In genomic region chr4:128609276-128609924, GRCm38 (mm10) we compare ENCODE assay signal across 7 mouse cellular contexts. TPM values are rescaled to one million over a fixed set of nuclear protein-coding genes. Genes with fewer than 3 reads are reported as not detected.
DNase-seq lines count a peak whose midpoint lies in the region; ATAC-seq lines count a peak whose summit lies in the region.

No protein-coding gene starts in this region.

- H3K9ac ChIP-seq in forebrain, embryonic 11.5 days (ENCODE audit: low read length): peak overlapping the region; percentile 68
- H3K9ac ChIP-seq in neural tube, embryonic 12.5 days: peak overlapping the region; percentile 62

- peak overlapping the region; percentile 94 for H3K4me3 ChIP-seq in megakaryocyte, embryonic 14.5 days (replicated peaks)
- peak overlapping the region; percentile 54 for H3K4me3 ChIP-seq in forebrain, embryonic 11.5 days (ENCODE audit: low read depth, low read length)
- peak overlapping the region; percentile 84 for H3K4me3 ChIP-seq in limb, embryonic 10.5 days
- H3K4me3 ChIP-seq in neural tube, embryonic 12.5 days: peak overlapping the region; percentile 65

- no peaks in the 10 kb centered on the region for H3K27me3 ChIP-seq in megakaryocyte, embryonic 14.5 days (replicated peaks)
- H3K27me3 ChIP-seq in forebrain, embryonic 11.5 days (ENCODE audit: control insufficient read depth, insufficient read depth, low read length): no peaks in the 10 kb centered on the region
- no peaks in the 10 kb centered on the region for H3K27me3 ChIP-seq in limb, embryonic 10.5 days (ENCODE audit: low read depth, poor library complexity, severe bottlenecking)
- H3K27me3 ChIP-seq in neural tube, embryonic 12.5 days (replicated peaks): no peaks in the 10 kb centered on the region

- H3K36me3 ChIP-seq in megakaryocyte, embryonic 14.5 days (replicated peaks; ENCODE audit: low read length): peaks cover 6% of the 10 kb centered on the region
- H3K36me3 ChIP-seq in forebrain, embryonic 11.5 days (ENCODE audit: control insufficient read depth, insufficient read depth, low read length): no peaks in the 10 kb centered on the region
- peaks cover 25% of the 10 kb centered on the region for H3K36me3 ChIP-seq in limb, embryonic 10.5 days
- H3K36me3 ChIP-seq in neural tube, embryonic 12.5 days: peaks cover under 1% of the 10 kb centered on the region

- H3K9me3 ChIP-seq in megakaryocyte, embryonic 14.5 days: no peaks in the 10 kb centered on the region
- H3K9me3 ChIP-seq in forebrain, embryonic 11.5 days (ENCODE audit: control insufficient read depth, low read length): no peaks in the 10 kb centered on the region
- H3K9me3 ChIP-seq in limb, embryonic 10.5 days (replicated peaks): no peaks in the 10 kb centered on the region
- H3K9me3 ChIP-seq in neural tube, embryonic 12.5 days: no peaks in the 10 kb centered on the region

- H3K4me2 ChIP-seq in forebrain, embryonic 11.5 days (ENCODE audit: low read depth, low read length, severe bottlenecking): peak overlapping the region; percentile 70
- peak overlapping the region; percentile 60 for H3K4me2 ChIP-seq in neural tube, embryonic 12.5 days (replicated peaks)

- 12% methylated on average over 27 of the region's 27 CpGs for WGBS in forebrain, embryonic 11.5 days
- WGBS in limb, embryonic 10.5 days: 13% methylated on average over 27 of the region's 27 CpGs
- 13% methylated on average over 25 of the region's 27 CpGs for WGBS in neural tube, embryonic 12.5 days

- no peak for ATAC-seq in megakaryocyte, adult 5-6 weeks (ENCODE audit: poor library complexity, severe bottlenecking)
- ATAC-seq in forebrain, embryonic 11.5 days (replicated peaks; ENCODE audit: low FRiP score): no peak
- peak; percentile 65 for ATAC-seq in neural tube, embryonic 12.5 days (ENCODE audit: low FRiP score, low read depth)

- no peak overlapping the region for H3K27ac ChIP-seq in forebrain, embryonic 11.5 days (ENCODE audit: low read depth, low read length)
- H3K27ac ChIP-seq in limb, embryonic 10.5 days: peak overlapping the region; percentile 92
- H3K27ac ChIP-seq in neural tube, embryonic 12.5 days: 0 out of 2 replicates have a peak overlapping the region, but pooled peaks have one; percentile 18

- no peak for DNase-seq in forebrain, embryonic 11.5 days (ENCODE audit: low spot score)
- no peak for DNase-seq in limb, embryonic 10.5 days (ENCODE audit: low spot score)
- no peak for DNase-seq in adipocyte (ENCODE audit: low spot score)
- DNase-seq in cerebellum, adult 11-12 months: no peak

- H3K4me1 ChIP-seq in megakaryocyte, embryonic 14.5 days: peaks cover 58% of the 10 kb centered on the region
- H3K4me1 ChIP-seq in forebrain, embryonic 11.5 days (replicated peaks; ENCODE audit: control insufficient read depth, insufficient read depth, low read length): peaks cover 3% of the 10 kb centered on the region; the same call in 1 of the 2 replicates
- H3K4me1 ChIP-seq in limb, embryonic 10.5 days: peaks cover 18% of the 10 kb centered on the region
- H3K4me1 ChIP-seq in neural tube, embryonic 12.5 days: peaks cover 16% of the 10 kb centered on the region

RNA-seq across cellular contexts. Expression of gene Zscan20, which starts 0.5 kb away (rescaled TPM):
- 0.41 TPM in 1 of 2 replicates, not detected in the other for polyA plus RNA-seq in megakaryocyte, embryonic 14.5 days (2012; ENCODE audit: insufficient read depth, low replicate concordance)
- 1.5 and 3.0 TPM in 2 replicates for total RNA-seq in megakaryocyte, adult 5-6 weeks (2015)
- total RNA-seq in megakaryocyte, adult 5-6 weeks (2017): 2.9 and 3.3 TPM in 2 replicates
- 5.4 and 6.9 TPM in 2 replicates for polyA plus RNA-seq in forebrain, embryonic 11.5 days (2014; fragmentation: Nextera tagmentation; extraction: Ambion mirVana)
- polyA plus RNA-seq in limb, embryonic 10.5 days (2016; fragmentation: Nextera tagmentation; extraction: Ambion mirVana): 7.0 and 7.5 TPM in 2 replicates
- 7.1 and 8.1 TPM in 2 replicates for polyA plus RNA-seq in neural tube, embryonic 12.5 days (2016; fragmentation: Nextera tagmentation; extraction: Ambion mirVana)

RNA-seq across cellular contexts. Expression of gene Tlr12, which starts 9.0 kb away (rescaled TPM):
- polyA plus RNA-seq in megakaryocyte, embryonic 14.5 days (2012; ENCODE audit: insufficient read depth, low replicate concordance): 1.4 and 1.8 TPM in 2 replicates
- 0.52 and 1.2 TPM in 2 replicates for total RNA-seq in megakaryocyte, adult 5-6 weeks (2015)
- 0.55 and 0.85 TPM in 2 replicates for total RNA-seq in megakaryocyte, adult 5-6 weeks (2017)
- 0.35 and 0.75 TPM in 2 replicates for polyA plus RNA-seq in forebrain, embryonic 11.5 days (2014; fragmentation: Nextera tagmentation; extraction: Ambion mirVana)
- polyA plus RNA-seq in limb, embryonic 10.5 days (2016; fragmentation: Nextera tagmentation; extraction: Ambion mirVana): 0.87 and 1.3 TPM in 2 replicates
- 1.00 and 1.4 TPM in 2 replicates for polyA plus RNA-seq in neural tube, embryonic 12.5 days (2016; fragmentation: Nextera tagmentation; extraction: Ambion mirVana)

RNA-seq across cellular contexts. Expression of gene Phc2, which starts 45.1 kb away (rescaled TPM):
- 56.0 and 121 TPM in 2 replicates for polyA plus RNA-seq in megakaryocyte, embryonic 14.5 days (2012; ENCODE audit: insufficient read depth, low replicate concordance)
- 34.1 and 34.5 TPM in 2 replicates for total RNA-seq in megakaryocyte, adult 5-6 weeks (2015)
- 17.0 and 18.8 TPM in 2 replicates for total RNA-seq in megakaryocyte, adult 5-6 weeks (2017)
- polyA plus RNA-seq in forebrain, embryonic 11.5 days (2014; fragmentation: Nextera tagmentation; extraction: Ambion mirVana): 133 and 144 TPM in 2 replicates
- polyA plus RNA-seq in limb, embryonic 10.5 days (2016; fragmentation: Nextera tagmentation; extraction: Ambion mirVana): 71.1 and 76.8 TPM in 2 replicates
- polyA plus RNA-seq in neural tube, embryonic 12.5 days (2016; fragmentation: Nextera tagmentation; extraction: Ambion mirVana): 163 and 167 TPM in 2 replicates
